Mouse (Mus musculus) kidney, adult 2 months (tissue): ENCODE measurements at regions not wholly inside any gene's neighbourhood (a gene's known extent, or its start where the extent isn't known, plus 50 kb on each side); places are given as distances from the start of the nearest gene placed in this dataset.

ENCODE experiments used
- CTCF ChIP-seq: fragments of 200-500 bp; conservative IDR thresholded peaks from 2 replicates; pipeline ENCODE4 v1.5.1; 2011; ENCODE audit warnings: low read depth, mild to moderate bottlenecking, control low read depth, low read length, moderate library complexity, mixed read lengths; ENCODE audit not compliant: insufficient read depth, insufficient read length
- POLR2A ChIP-seq: fragments of 200-500 bp; IDR thresholded peaks from one replicate; pipeline ENCODE4 v1.6.1; 2011; ENCODE audit warnings: low read depth, low read length, control low read depth

DNA sequence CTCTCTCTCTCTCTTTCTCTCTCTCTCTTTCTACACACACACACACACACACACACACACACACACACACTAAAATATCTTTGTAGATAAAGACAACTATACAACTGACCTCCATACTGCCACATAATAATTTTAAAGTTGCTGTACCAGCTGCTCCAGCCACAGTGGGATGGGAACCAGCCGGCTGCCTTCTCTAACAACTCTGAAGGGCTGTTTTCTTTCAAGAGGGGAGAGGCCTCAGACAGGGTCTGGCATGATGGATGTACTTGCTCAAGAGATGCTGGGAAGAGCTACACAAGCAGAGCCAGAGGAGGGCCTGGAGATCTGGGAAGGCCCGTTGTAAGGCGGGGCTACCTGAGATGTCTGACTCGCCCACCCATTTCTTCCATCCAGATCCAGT lies 88.4 kb upstream of the Sh3gl3 start:
- TF ChIP-seq CTCF (no peak), POLR2A (no peak)
